Mouse (Mus musculus) cerebellum, adult 11 months (tissue): ENCODE results near the gene Otx1.

ENCODE experiments used
- DNase-seq: peaks from one replicate; pipeline ENCODE4 v3.0.0; 2022

Otx1 gene

DNA sequence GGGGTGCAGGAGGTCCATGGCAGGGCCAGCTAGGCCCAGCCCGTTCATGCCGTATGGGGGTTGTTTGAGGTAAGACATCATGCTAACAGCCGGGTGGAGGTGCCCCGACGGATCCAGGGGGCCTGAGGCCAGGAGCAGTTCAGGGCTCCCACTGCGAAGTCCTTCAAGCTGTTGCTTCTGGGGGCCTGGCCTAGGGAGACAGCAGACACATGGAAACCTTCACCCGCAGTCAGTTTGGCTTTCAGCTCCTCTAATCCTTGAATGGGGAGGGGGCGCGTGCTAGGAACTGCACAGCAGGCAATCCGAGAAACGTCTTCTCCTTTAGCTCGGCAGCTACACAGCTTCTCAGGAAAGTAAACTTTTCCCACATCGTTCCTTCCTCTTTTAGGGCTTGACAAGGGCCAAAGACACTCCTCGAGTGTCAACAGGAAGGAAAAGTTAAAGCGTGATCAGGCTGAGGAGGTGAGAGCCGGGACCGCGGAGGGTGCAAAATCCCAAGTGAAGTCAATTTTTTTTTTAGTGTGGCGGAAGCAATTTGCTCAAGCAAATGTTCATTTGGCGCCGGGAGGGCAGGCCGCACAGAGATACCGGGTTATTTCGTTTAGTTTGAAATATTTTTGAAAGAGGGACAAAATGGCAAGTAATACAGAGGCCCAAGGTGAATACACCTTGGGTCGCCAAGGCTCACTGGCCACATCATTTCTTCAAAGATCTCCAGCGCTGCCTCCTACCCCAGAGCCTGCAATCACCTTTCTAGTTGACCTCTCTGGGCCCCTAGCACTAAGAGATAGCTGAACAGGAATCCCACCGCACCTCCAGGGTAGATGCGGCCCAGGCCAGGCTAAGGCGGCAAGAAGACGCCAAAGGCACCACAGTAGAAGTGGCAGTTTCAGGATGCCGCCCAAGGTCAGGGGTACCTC, 3.0 kb downstream of the Otx1 start:
- no peak for DNase-seq

DNA sequence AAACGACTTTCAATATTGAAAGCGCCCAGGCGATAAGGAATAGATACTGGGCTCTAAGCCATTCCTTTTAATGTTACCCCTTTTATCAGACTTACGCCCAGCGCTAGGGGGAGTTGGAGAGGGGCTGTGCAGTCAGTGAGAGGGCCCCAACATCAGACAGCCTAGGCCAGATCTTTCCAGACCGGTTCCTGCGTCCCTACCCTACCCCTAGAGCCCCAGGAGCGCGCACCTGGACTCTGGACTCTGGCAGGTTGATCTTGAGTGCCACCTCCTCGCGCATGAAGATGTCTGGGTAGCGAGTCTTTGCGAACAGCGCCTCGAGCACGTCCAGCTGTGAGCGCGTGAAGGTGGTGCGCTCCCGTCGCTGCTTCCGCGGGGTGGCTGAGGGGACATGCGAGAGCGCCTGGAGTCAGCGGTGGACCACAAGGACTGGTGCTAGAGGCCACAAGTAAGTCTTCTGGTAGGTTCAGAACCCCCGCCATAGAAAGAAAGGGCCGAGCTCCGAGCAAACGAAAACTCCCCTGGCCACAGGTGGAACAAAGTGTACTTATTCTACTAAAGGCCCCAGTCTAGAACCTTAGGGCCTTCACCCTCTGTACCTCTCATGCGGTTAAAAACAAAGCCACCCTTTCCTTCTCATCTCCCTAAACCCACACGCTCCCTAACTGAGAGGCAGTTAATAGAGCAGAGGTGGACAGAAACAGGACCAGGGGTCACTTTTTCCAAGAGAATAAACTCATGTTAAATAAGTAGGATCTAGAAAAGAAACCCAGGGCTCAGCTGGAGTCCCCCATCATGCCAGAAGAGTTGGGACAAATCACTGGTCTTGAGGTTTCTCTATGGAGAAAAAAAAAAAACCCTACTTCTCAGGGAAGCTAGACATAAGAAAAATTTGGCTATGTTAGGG, 4.3 kb downstream of the Otx1 start:
- DNase-seq: no peak

- DNase-seq: no peak
Measured at GRCm38 (mm10) chr11:21997561-21998140, 5.0 kb downstream of the Otx1 start.

- DNase-seq: no peak
Measured at GRCm38 (mm10) chr11:21996661-21997560, 5.8 kb downstream of the Otx1 start.

GRCm38 (mm10) chr11:21996325-21996647, 6.4 kb downstream of the Otx1 start:
- DNase-seq: no peak

- no peak for DNase-seq
Measured at GRCm38 (mm10) chr11:21995534-21996324, 7.0 kb downstream of the Otx1 start.

GRCm38 (mm10) chr11:21994377-21995370, 8.0 kb downstream of the Otx1 start:
- DNase-seq: no peak

DNA sequence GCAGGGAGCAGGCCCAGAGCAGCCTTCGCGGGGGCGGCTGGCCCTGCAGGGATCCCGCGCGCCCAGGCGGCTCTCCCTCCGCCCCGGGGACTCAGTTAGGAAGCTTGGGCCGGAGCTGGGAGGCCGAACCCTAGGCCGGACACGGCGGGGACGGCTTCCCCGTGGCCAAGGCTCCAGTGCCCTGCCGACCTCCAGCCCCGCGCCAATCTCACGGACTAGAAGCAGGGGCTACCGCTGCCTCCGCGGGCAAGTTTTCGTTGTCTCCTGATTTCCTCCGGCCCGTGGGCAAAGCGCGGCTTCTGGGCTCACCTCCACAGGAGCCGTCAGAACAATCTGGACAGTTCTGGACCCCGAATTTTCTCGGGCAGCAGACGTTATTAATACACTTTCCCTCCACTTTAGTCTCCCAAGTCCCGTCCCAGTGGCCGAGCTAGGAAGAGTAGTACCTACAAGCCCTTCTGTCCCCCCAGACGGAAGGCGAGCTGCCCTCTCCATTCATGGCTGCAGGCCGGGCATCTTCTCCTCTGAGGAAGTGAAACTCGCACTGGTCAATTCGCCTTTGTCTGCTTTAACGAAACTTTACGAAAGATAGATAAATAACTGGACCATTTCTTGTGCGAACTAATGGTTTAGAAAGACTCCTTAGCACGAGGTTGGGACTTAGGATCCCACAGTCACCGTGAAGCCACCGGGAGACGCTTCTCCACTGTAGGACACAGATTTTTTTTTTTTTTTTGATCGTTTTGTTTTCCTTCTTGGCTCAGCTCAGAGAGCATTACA, 8.9 kb downstream of the Otx1 start:
- no peak for DNase-seq

GRCm38 (mm10) chr11:21992761-21993596, 9.7 kb downstream of the Otx1 start:
- DNase-seq: no peak

GRCm38 (mm10) chr11:21988398-21988946, 14.2 kb downstream of the Otx1 start:
- no peak for DNase-seq

GRCm38 (mm10) chr11:21985118-21985517, 17.6 kb downstream of the Otx1 start:
- no peak for DNase-seq

DNA sequence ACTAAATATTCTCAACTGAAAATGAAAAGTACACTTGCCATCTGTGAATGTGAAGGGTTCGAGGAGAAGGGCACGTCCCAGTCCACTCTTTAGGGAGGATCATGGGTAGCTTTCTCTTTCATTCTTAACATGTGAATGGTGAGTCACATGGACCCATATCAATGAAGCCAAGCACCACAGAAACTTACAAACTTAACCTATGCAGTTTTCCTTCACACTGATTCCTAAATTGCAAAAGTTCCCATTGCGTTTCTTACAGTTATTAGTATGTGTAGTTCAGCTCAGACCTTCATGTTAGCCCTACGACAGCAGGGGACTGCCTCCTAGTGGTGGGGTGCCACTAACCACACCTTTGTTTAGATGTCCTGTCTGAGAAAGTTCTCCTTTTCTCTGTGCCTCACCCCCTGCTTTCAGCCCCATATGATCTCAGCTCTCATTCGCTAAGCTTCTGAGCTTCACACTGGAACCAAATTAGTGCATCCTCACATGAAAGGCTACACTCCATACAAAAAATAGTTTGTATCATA, 28.6 kb downstream of the Otx1 start:
- no peak for DNase-seq

DNA sequence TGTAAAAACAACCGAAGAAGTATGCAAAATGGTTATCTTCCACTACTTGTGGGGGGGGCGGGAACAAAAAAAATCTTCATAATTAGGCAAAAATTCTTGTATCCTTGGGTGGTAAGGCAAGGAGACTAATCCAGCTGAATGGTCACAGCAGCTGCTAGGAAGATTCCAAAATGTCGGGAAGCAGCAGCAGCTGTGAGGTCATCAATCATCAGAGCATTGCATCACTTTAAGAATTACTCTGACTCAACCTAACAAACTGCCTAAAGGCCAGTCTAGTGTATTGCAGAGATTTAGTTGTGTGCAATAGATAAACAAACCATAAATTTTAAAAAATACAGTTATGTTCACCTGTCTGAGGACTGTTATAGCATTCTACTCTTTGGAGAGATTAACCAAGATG, 29.1 kb downstream of the Otx1 start:
- DNase-seq: no peak

DNA sequence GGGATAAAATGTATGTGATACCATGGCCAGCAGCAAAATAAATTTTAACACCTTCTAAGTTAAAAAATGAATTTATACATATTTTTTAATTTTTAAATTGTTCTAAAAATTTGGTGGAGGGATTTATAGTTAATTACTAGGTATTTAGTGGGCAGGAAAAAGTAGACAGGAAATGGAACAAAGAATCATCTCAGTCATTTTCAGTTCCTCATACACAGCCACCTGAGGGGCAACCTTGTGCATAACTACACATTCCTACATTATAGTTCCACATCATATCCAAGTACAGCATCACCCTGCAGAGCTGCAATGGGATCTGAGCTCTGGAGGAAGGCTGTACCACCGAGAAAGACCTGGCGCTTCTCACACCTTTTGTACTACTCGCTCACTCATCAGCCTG, 33.8 kb downstream of the Otx1 start:
- no peak for DNase-seq

GRCm38 (mm10) chr11:21955167-21955566, 47.5 kb downstream of the Otx1 start:
- DNase-seq: no peak

GRCm38 (mm10) chr11:21951657-21952237, 51.0 kb downstream of the Otx1 start:
- no peak for DNase-seq

DNA sequence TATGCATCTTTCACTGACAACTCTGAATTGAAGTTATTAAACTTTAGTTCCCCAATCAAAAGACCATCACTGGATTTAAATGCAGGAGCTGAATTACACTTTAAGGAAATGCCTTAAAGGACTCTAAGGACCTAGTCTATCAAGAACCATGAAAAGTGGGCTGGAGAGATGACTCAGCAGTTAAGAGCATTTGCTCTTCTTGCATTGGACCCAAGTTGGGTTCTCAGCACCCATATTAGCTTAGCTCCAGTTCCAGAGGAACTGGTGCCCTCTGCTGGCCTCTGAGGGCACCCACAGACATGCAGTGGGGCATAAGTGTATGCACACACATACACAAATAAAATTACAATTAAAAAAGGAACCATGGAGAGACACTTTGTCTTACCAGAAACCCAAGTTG, 52.6 kb downstream of the Otx1 start:
- no peak for DNase-seq
